Mouse (Mus musculus) kidney, adult 2 months (tissue): ENCODE measurements around the gene Ofd1.

Source experiments
- CTCF ChIP-seq: fragments of 200-500 bp; conservative IDR thresholded peaks from 2 replicates; pipeline ENCODE4 v1.5.1; 2011; ENCODE audit warnings: low read depth, mild to moderate bottlenecking, control low read depth, low read length, moderate library complexity, mixed read lengths; ENCODE audit not compliant: insufficient read depth, insufficient read length
- POLR2A ChIP-seq: fragments of 200-500 bp; IDR thresholded peaks from one replicate; pipeline ENCODE4 v1.6.1; 2011; ENCODE audit warnings: low read depth, low read length, control low read depth

- no peak for TF ChIP-seq CTCF
- no peak for TF ChIP-seq POLR2A
These were observed 80.0 kb downstream of the Ofd1 start for GRCm38 (mm10) chrX:166360455-166360854.
